Mouse (Mus musculus) heart, adult 11 months (tissue): ENCODE results near the gene Hnrnpf.

Source experiments
- DNase-seq: peaks from one replicate; pipeline ENCODE4 v3.0.0; 2022

Gene Hnrnpf

DNA sequence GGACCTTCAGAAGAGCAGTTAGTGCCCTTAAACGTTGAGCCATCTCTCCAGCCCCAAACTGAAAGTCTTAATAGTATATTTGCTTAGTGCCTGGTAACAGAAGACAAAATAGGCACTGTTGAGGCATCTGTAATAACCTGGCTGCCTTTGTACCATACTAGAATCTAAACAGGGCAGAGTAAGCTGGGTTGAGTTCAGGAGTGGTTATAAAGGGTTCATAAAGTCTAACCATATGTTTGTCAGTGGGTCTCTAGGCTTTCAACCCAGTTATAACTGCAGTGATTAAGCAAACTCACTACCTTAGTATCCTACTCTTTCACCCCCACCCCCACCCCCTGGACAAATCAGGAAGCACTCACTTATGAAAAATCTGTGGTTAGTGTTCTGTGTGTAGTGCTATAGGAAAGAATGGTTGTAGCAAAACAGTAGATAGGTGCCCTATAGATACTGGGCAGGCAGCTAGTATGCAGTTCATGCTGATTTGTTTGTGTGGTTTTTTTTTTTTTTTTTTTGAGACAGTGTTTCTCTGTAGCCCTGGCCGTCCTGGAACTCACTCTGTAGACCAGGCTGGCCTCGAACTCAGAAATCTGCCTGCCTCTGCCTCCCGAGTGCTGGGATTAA lies 26.9 kb downstream of the Hnrnpf start:
- DNase-seq, result no peak

- peak; percentile 62 for DNase-seq
Observed at GRCm38 (mm10) chr6:117927955-117928354, 27.8 kb downstream of the Hnrnpf start.

DNA sequence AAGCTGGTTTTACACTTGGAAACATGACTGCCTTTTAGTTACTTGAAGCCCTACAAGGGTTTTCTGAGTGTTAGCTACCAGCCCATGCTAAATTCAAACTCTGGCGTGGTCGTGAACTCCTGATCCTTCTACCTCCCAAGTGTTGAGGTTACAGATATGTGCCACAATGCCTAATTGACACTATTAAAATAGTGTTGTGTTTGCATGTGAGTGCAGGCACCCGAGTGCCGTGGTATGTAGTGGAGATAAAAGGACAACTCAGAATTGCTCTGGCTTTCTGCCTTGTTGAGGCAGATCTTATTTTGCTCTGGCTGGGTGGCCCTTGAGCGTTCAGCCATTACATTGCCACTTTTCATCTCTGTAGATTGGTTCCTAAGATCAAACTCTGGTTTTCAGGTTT lies 28.6 kb downstream of the Hnrnpf start:
- DNase-seq, result peak; percentile 77

- peak; percentile 81 for DNase-seq
Observed at GRCm38 (mm10) chr6:117929945-117930655, 30.0 kb downstream of the Hnrnpf start.

DNA sequence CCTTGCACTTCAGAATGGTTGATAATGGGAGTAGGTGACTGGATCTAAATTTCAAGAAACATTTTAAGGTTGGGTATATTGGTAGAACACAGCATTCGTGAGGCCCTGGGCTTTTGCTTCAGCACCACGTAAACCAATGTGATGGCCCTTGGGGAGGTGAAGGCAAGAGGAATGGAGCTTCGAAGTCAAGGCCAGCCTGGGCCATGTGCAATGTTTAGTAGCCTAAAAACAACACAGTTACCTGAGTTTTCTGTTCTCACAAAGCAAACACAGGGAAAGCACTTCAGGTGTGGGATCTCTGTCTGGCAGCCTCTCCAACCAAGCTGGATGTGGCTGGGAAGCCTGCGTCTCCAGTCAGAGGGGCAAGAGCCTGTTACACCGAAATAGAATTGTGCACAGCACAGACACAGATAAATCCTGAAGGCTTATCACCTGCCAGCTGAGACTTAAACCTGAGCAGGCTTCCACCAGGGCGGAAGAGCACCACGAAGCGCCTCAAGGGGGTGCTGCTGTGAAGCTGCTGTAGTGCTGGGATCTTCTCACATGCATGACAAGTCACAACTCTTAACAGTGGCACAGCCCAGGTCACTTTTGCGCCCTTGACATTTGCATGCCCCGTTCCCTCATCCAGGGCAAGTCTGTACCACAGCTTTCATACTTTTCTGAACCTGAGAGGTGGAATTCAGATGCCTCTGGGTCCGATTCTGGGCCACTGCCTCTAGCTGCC lies 32.4 kb downstream of the Hnrnpf start:
- DNase-seq, result peak; percentile 86

DNA sequence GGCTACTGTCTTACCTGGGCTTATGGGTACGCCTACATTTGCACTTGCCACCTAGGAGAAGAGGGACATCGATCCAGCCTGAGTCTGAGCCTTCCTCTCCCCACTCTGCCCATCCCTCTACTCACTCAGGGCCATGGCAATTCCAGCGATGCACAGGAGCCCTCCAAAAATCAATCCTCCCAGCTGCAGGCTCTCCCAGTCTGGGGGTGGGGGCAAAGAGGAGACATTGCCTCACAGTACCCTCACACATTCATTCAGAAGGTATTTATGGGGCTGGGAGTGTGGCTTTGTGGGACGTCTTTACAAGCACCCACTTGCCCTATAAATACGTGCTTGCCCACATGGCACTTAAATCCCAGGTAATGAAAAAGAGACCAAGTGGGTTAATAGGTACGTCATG lies 34.2 kb downstream of the Hnrnpf start:
- peak; percentile 69 for DNase-seq

- DNase-seq, result peak; percentile 65
Observed at GRCm38 (mm10) chr6:117935681-117936612, 35.8 kb downstream of the Hnrnpf start.

DNA sequence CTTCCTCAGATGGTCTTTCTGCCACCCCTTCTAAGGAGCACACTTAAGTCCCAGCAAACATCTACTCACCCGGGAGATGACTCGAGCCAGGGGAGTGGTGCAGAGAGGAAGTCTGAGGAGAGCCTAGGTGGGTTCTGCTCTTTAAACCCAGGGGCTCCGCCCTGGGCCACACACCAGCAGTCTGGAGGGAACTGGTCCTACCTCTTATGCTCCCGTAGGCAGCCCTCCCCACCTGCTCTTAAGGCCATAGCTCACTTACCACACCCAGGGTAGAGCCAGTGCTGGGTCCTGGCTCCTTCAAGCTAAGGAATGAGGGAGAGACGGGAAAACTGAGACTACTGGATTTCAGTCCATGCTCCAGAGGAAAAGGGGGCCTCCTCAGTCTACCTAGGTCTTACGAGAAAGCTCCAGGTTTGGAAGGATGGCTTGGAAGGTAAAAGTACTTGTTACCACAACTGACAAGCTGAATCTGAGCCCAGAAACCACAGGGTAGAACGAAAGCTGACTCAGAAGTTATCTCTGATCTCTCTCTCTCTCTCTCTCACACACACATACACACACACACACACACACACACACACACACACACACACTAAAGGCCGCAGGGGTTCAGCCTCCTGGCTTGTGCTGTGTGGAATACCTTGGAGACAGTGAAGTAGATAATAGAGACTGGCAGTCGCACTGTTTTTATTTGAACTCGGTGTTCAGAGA lies 37.3 kb downstream of the Hnrnpf start, which contains the start of gene Fxyd4:
Gene Fxyd4, minus strand, starts transcription at position 471 of the 711 bp plus-strand sequence.
- DNase-seq, result peak; percentile 87

DNA sequence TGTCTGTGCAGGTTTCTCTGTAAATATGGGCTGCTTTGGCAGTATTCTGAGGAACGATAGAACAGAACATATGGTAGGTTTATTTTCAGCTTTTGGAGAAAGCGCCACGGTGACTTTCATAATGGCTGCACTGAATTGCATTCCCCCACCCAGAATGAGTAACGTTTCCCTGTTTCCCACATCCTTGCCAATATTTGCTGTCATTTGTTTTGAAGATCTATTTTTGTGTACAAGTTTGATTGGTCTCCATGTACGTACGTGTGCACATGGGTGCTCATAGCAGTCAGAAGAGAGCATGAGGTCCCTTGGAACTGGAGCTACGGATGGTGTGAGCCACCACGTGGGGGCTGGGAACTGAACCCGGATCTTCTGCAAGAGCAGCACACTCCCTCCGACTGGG lies 38.8 kb downstream of the Hnrnpf start:
- peak; percentile 78 for DNase-seq

GRCm38 (mm10) chr6:117942769-117943168 lies 42.6 kb downstream of the Hnrnpf start:
- DNase-seq, result peak; percentile 80

GRCm38 (mm10) chr6:117943899-117944298 lies 43.8 kb downstream of the Hnrnpf start:
- DNase-seq, result no peak

DNA sequence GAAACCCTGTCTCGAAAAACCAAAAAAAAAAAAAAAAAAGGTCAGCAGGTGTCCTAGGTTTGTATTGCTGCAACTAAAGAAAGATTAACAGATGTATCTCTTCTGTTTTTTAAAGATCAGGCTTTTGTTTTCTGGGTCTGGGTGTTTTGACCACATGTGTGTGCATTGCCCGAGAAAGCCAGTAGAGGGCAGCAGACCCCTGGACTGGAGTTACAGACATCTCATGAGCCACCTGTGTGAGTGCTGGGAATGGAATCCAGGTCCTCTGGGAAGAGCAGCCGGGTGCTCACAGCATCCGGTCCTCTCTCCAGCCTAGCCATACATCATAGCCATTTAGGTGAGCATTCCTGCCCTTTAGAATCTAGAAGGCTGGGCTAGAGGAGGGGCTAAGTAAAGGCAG lies 52.2 kb downstream of the Hnrnpf start:
- no peak for DNase-seq

DNA sequence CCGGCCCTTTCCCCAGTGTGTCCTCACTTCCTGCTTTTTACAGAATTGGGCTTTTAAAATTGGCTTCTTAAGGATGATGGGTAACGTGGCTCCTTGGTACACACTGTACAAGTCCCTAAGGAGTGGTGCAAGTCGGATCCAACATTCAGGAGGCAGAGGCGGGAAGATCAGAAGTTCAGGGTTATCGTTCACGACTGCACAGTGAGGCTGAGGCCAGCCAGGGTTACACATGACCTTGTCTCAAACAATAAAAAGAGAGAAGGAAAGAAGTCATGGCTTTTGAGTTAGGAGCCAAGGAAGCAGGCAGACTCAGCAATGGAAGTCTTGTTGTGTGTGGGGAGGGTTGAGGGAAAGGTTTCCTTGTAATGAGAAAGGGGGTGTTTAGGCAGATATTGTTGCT lies 56.0 kb downstream of the Hnrnpf start:
- DNase-seq, result no peak

DNA sequence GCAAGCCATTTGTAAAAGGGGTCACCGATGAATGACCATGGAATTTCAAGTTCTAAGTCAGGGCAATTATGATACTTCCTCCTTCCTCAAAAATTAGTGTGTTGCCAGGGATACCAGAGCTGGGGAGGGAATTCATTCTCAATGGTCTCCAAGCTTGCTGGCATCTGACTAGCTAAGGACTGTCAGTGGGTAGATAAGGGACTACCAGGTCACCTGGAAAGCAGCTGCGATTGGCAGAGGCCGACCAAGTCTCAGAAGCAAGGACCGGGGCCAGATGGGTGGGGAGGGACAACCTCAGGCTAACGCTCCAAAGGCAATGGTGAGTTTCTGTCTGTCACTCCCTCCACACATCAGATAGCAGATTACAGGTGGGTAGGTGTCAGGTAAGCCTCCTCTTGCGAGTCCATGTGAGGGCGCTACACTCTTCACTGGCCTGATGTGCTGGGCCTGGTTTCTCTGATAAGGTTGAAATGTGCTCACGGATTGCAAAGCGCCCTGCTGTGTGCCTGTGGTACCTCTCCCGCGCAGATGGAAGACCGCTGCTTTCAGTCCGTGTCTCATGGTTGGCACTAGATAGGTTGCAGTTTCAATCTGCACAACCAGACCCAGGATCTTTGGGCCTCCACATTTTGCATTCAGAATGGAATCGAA lies 56.9 kb downstream of the Hnrnpf start:
- no peak for DNase-seq

GRCm38 (mm10) chr6:117963201-117963600 lies 63.1 kb downstream of the Hnrnpf start:
- DNase-seq, result no peak

DNA sequence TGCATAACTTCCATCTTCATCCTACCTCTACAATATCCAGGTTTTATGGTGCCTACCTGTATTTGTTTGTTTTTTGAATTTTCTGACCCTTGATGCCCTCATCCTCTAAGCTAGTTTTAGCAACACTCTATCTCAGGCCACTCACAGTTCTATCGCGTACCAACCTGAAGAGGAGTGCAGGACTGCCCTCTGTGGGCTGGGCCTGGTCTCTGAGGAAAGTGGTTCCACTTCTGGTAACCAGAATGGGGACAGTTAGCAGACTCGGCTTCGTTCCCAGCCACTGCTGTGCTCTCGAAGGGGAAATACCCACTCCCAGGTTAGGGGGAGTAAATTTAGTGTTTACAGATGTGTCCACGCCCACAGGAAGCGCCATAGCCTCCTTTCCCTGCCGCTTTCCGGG lies 66.6 kb downstream of the Hnrnpf start:
- DNase-seq, result no peak
